Mouse (Mus musculus) hindbrain, embryonic 11.5 days (tissue): ENCODE results near the gene Khdrbs1. TPM values are rescaled to one million over a fixed set of nuclear protein-coding genes. Genes with fewer than 3 reads are reported as not detected.

Experiments used
- ATAC-seq: fragments of 200-750 bp; cut with Nextera tagmentation; 2 replicates; pipeline ENCODE4 v1.8.0; 2017; ENCODE audit warnings: mild to moderate bottlenecking, moderate TSS enrichment, moderate library complexity; ENCODE audit not compliant: low FRiP score
- DNase-seq: peaks from one replicate; pipeline ENCODE4 v3.0.0-alpha.2; 2015; ENCODE audit warnings: low spot score
- H3K27ac ChIP-seq: fragments of 300-500 bp; sonication (generic); 2 replicates; pipeline ENCODE4 v1.5.1; 2014; ENCODE audit warnings: mild to moderate bottlenecking, low read depth, low read length
- H3K27me3 ChIP-seq: fragments of 300-500 bp; sonication (generic); 2 replicates; pipeline ENCODE4 v1.6.1; 2014; ENCODE audit warnings: mild to moderate bottlenecking, low read length, moderate library complexity, mixed read lengths; ENCODE audit not compliant: control insufficient read depth, insufficient read depth
- H3K36me3 ChIP-seq: fragments of 300-500 bp; sonication (generic); 2 replicates; pipeline ENCODE4 v1.6.1; 2014; ENCODE audit warnings: mild to moderate bottlenecking, low read length, moderate library complexity, mixed read lengths; ENCODE audit not compliant: control insufficient read depth, insufficient read depth
- H3K4me1 ChIP-seq: fragments of 300-500 bp; sonication (generic); replicated peaks from 2 replicates; pipeline ENCODE4 v1.6.1; 2014; ENCODE audit warnings: low read length, mixed read lengths; ENCODE audit not compliant: control insufficient read depth, insufficient read depth
- H3K4me2 ChIP-seq: fragments of 300-500 bp; sonication (generic); replicated peaks from 2 replicates; pipeline ENCODE4 v1.6.1; 2014; ENCODE audit warnings: mild to moderate bottlenecking, low read depth, low read length
- H3K4me3 ChIP-seq: fragments of 300-500 bp; sonication (generic); 2 replicates; pipeline ENCODE4 v1.5.1; 2014; ENCODE audit warnings: low read depth, low read length
- H3K9ac ChIP-seq: fragments of 300-500 bp; sonication (generic); 2 replicates; pipeline ENCODE4 v1.6.1; 2014; ENCODE audit warnings: low read depth, low read length
- H3K9me3 ChIP-seq: fragments of 300-500 bp; sonication (generic); 2 replicates; pipeline ENCODE4 v1.6.1; 2016; ENCODE audit warnings: low read length; ENCODE audit not compliant: control insufficient read depth
- WGBS: fragments of 180-500 bp; shearing (Covaris S2); extraction: QIAGEN DNeasy Blood & Tissue Kit; methylation state at CpG from one replicate; pipeline ENCODE4 v1.1.7; 2014; 5-methylcytosine and 5-hydroxymethylcytosine counted together
- polyA plus RNA-seq: library from polyadenylated mRNA; unstranded; fragments of >200 nt; fragmentation: Nextera tagmentation; extraction: Ambion mirVana; gene quantifications from 2 replicates; pipeline ENCODE4 v1.2.1, GENCODE M21; 2014

Gene Khdrbs1
- 158 and 183 TPM in 2 replicates for polyA plus RNA-seq

- peak within 1 kb of the TSS; percentile 94 for H3K4me3 ChIP-seq
- peak within 1 kb of the TSS; percentile 68 for H3K4me2 ChIP-seq
- peak within 1 kb of the TSS; percentile 99 for H3K27ac ChIP-seq
- peak within 1 kb of the TSS; percentile 91 for H3K9ac ChIP-seq
- no peaks in the 10 kb centered on the region for H3K4me1 ChIP-seq
- under 1% methylated on average over 65 of the region's 76 CpGs for WGBS
- H3K9me3 ChIP-seq = no peaks in the 10 kb centered on the region
- ATAC-seq (peak; percentile 92), DNase-seq (peak; percentile 100)
- H3K27me3 ChIP-seq = no peaks in the 10 kb centered on the region
- no peaks in the 10 kb centered on the region for H3K36me3 ChIP-seq
These were observed at the start of gene Khdrbs1 for GRCm38 (mm10) chr4:129742232-129743009. Gene Khdrbs1, minus strand, starts transcription at chr4:129742303.

- ATAC-seq = no peak
- no peaks in the 10 kb centered on the region for H3K27me3 ChIP-seq
- no peaks in the 10 kb centered on the region; the same call in 1 of the 2 replicates for H3K4me1 ChIP-seq
- H3K4me2 ChIP-seq = no peak overlapping the region
- no peaks in the 10 kb centered on the region for H3K9me3 ChIP-seq
- H3K27ac ChIP-seq = no peak overlapping the region
- WGBS = 20% methylated on average over 1 of the region's 1 CpGs
- H3K9ac ChIP-seq = no peak overlapping the region
- no peak for DNase-seq
- no peaks in the 10 kb centered on the region for H3K36me3 ChIP-seq
- no peak overlapping the region for H3K4me3 ChIP-seq
These were observed 49.3 kb upstream of the Khdrbs1 start for GRCm38 (mm10) chr4:129791399-129791798.

- ATAC-seq (no peak), DNase-seq (no peak)
- Histone ChIP-seq H3K36me3 (no peaks in the 10 kb centered on the region), H3K4me1 (no peaks in the 10 kb centered on the region; the same call in 1 of the 2 replicates), H3K27ac (no peak overlapping the region), H3K27me3 (no peaks in the 10 kb centered on the region), H3K4me2 (no peak overlapping the region), H3K9me3 (no peaks in the 10 kb centered on the region), H3K9ac (no peak overlapping the region), H3K4me3 (no peak overlapping the region)
- WGBS = 78% methylated on average over 3 of the region's 3 CpGs
These were observed 48.4 kb upstream of the Khdrbs1 start for GRCm38 (mm10) chr4:129790475-129790874.

- no peaks in the 10 kb centered on the region for H3K36me3 ChIP-seq
- no peak for DNase-seq
- no peak overlapping the region for H3K9ac ChIP-seq
- H3K4me1 ChIP-seq = no peaks in the 10 kb centered on the region
- no peak overlapping the region for H3K27ac ChIP-seq
- no peak for ATAC-seq
- no peaks in the 10 kb centered on the region for H3K9me3 ChIP-seq
- H3K27me3 ChIP-seq = no peaks in the 10 kb centered on the region
- 97% methylated on average over 2 of the region's 2 CpGs for WGBS
- no peak overlapping the region for H3K4me2 ChIP-seq
- H3K4me3 ChIP-seq = no peak overlapping the region
These were observed 47.5 kb upstream of the Khdrbs1 start for GRCm38 (mm10) chr4:129789635-129790034.

- no peak overlapping the region for H3K9ac ChIP-seq
- no peaks in the 10 kb centered on the region for H3K4me1 ChIP-seq
- no peak overlapping the region for H3K4me3 ChIP-seq
- no peaks in the 10 kb centered on the region for H3K36me3 ChIP-seq
- ATAC-seq (no peak), DNase-seq (no peak)
- no peak overlapping the region for H3K27ac ChIP-seq
- H3K4me2 ChIP-seq = no peak overlapping the region
- no peaks in the 10 kb centered on the region for H3K9me3 ChIP-seq
- no peaks in the 10 kb centered on the region for H3K27me3 ChIP-seq
- WGBS = 68% methylated on average over 8 of the region's 8 CpGs
These were observed 46.6 kb upstream of the Khdrbs1 start for GRCm38 (mm10) chr4:129788693-129789092.

GRCm38 (mm10) chr4:129785178-129785577 lies 43.1 kb upstream of the Khdrbs1 start:
- WGBS = 5% methylated on average over 4 of the region's 4 CpGs
- no peak for ATAC-seq

GRCm38 (mm10) chr4:129783506-129783905 lies 41.4 kb upstream of the Khdrbs1 start:
- Histone ChIP-seq H3K4me1 (no peaks in the 10 kb centered on the region), H3K9ac (no peak overlapping the region), H3K4me3 (no peak overlapping the region), H3K36me3 (no peaks in the 10 kb centered on the region), H3K27ac (no peak overlapping the region), H3K9me3 (no peaks in the 10 kb centered on the region), H3K4me2 (no peak overlapping the region), H3K27me3 (no peaks in the 10 kb centered on the region)
- ATAC-seq = no peak
- WGBS = 87% methylated on average over 5 of the region's 5 CpGs
- no peak for DNase-seq

More at GRCm38 (mm10) chr4:129785178-129785577, 43.1 kb upstream of the Khdrbs1 start:
- H3K9me3 ChIP-seq = no peaks in the 10 kb centered on the region
- H3K27ac ChIP-seq = no peak overlapping the region
- H3K4me1 ChIP-seq = no peaks in the 10 kb centered on the region
- no peaks in the 10 kb centered on the region for H3K27me3 ChIP-seq
- no peaks in the 10 kb centered on the region for H3K36me3 ChIP-seq
- DNase-seq = peak; percentile 91
- H3K4me2 ChIP-seq = no peak overlapping the region
- H3K4me3 ChIP-seq = no peak overlapping the region
- H3K9ac ChIP-seq = no peak overlapping the region

GRCm38 (mm10) chr4:129782857-129783331 lies 40.8 kb upstream of the Khdrbs1 start:
- no peak overlapping the region for H3K9ac ChIP-seq
- no peak overlapping the region for H3K27ac ChIP-seq
- no peaks in the 10 kb centered on the region for H3K36me3 ChIP-seq
- no peaks in the 10 kb centered on the region for H3K27me3 ChIP-seq
- H3K4me2 ChIP-seq = no peak overlapping the region
- DNase-seq (peak; percentile 43), ATAC-seq (0 out of 2 replicates have a peak, but pooled peaks have one; percentile 38)
- no peaks in the 10 kb centered on the region for H3K9me3 ChIP-seq
- no peak overlapping the region for H3K4me3 ChIP-seq
- H3K4me1 ChIP-seq = no peaks in the 10 kb centered on the region
- 34% methylated on average over 3 of the region's 3 CpGs for WGBS
